Mouse (Mus musculus) heart, postnatal 4 days (tissue): Measurements from ENCODE around the gene Taar9. TPM values are rescaled to one million over a fixed set of nuclear protein-coding genes. Genes with fewer than 3 reads are reported as not detected.
"Not testable (repeated sequence)": the region's sequence is repeated elsewhere in the genome, so short reads cannot be mapped to it uniquely, and the experiment has no call there.

Experiments
- DNase-seq: peaks from one replicate; pipeline ENCODE4 v3.0.0; 2021
- total RNA-seq, 2 experiments: library from RNA; stranded (reverse); gene quantifications; 2 replicates each; pipeline ENCODE4 v1.2.3; 2021

Taar9 gene
- total RNA-seq, 2 experiments from 2014 or later, result not detected

DNA sequence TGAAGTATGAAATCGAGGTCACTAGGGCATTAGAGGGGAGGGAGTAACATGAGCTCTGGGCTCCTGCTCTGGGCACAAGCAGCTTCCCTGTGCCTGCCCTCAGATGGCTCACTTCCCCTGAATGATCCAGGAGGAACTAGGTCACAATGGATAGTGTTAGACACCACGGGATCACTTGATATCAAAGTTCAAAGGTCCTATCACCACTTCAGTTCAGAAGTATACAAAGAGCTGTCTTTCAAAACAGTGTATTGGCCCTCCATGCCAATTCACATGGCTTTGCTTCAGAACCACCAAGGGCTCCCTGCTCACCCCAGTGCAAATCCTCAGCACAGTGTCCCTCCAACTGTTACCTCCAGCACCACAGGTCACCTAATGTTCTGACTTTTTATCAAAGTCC, 34.6 kb downstream of the Taar9 start:
- not testable (repeated sequence) for DNase-seq

DNA sequence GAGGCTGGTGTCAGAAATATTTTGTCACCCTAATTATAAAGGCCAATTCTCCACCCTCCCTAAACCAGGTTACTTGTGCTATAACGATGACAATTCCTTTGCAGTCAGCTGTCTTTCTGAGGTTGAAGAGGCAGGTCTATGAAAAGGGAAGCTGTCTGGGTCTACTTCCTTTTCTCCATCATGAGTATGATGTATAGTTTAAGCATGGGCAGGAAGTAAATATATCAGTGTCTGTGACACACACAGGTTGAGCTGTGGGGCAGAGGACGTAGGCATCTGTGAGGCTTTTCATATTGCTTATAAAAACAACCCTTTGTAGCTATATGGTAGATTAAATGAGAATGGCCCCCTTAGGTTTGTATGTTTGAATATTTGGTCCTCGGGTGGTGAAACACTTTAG, 50.3 kb downstream of the Taar9 start:
- DNase-seq, result no peak

Other genes starting within 250 kb of the Taar9 start
- 1 to 10 TPM; 3.0 to 3.8 TPM for gene Vnn1, start 214.8 kb downstream of the Taar9 start, total RNA-seq
- not detected for gene Taar1, start 189.2 kb downstream of the Taar9 start, total RNA-seq
- not detected for gene Taar2, start 171.0 kb downstream of the Taar9 start, total RNA-seq
- gene Taar3, start 160.0 kb downstream of the Taar9 start, total RNA-seq, result not detected
- gene Taar4, start 149.0 kb downstream of the Taar9 start, total RNA-seq, result not detected
- gene Taar5, start 138.8 kb downstream of the Taar9 start, total RNA-seq, result not detected
- gene Taar6, start 123.9 kb downstream of the Taar9 start, total RNA-seq, result not detected
- gene Taar7a, start 116.1 kb downstream of the Taar9 start, total RNA-seq, result not detected
- gene Taar7b, start 109.6 kb downstream of the Taar9 start, total RNA-seq, result not detected
- gene Taar7d, start 82.3 kb downstream of the Taar9 start, total RNA-seq, result not detected
- gene Taar7e, start 71.9 kb downstream of the Taar9 start, total RNA-seq, result not detected
- not detected for gene Taar7f, start 60.0 kb downstream of the Taar9 start, total RNA-seq
- not detected for gene Taar8a, start 33.0 kb downstream of the Taar9 start, total RNA-seq
- not detected for gene Taar8b, start 17.2 kb downstream of the Taar9 start, total RNA-seq
- not detected for gene Taar8c, start 7.6 kb downstream of the Taar9 start, total RNA-seq
- 10 to 100 TPM; 46.1 to 54.3 TPM for gene Stx7, start 39.8 kb upstream of the Taar9 start, total RNA-seq
- 1 to 10 TPM in 1 of 2 experiments, under 1 TPM in 1; 0.83 to 1.1 TPM for gene Moxd1, start 114.0 kb upstream of the Taar9 start, total RNA-seq